Mouse (Mus musculus): ENCODE measurements around the gene Scfd2. TPM values are rescaled to one million over a fixed set of nuclear protein-coding genes. Genes with fewer than 3 reads are reported as not detected.

Gene Scfd2
- polyA plus RNA-seq, 1 experiment from 2014 or later, result 20.6 TPM

GRCm38 (mm10) chr5:74250947-74251346, 280.6 kb downstream of the Scfd2 start:
- Histone ChIP-seq H3K9me3 (replicated peaks) (no peaks in the 10 kb centered on the region), H3K36me3 (no peaks in the 10 kb centered on the region), H3K27ac (replicated peaks) (no peak overlapping the region), H3K4me1 (peaks cover 8% of the 10 kb centered on the region; the same call in 1 of the 2 replicates), H3K27me3 (replicated peaks) (no peaks in the 10 kb centered on the region), H3K9ac (replicated peaks) (no peak overlapping the region), H3K4me3 (replicated peaks) (no peak overlapping the region), H3K4me2 (no peak overlapping the region)
- ATAC-seq (ENCODE audit: low FRiP score), result no peak
- WGBS, result 89% methylated on average over 2 of the region's 2 CpGs

- no peaks in the 10 kb centered on the region for H3K36me3 ChIP-seq
- no peaks in the 10 kb centered on the region for H3K9me3 ChIP-seq (replicated peaks)
- ATAC-seq (ENCODE audit: low FRiP score), result no peak
- H3K4me3 ChIP-seq (replicated peaks), result no peak overlapping the region
- H3K4me1 ChIP-seq, result peaks cover 7% of the 10 kb centered on the region; the same call in 1 of the 2 replicates
- no peak overlapping the region for H3K9ac ChIP-seq (replicated peaks)
- 64% methylated on average over 7 of the region's 7 CpGs for WGBS
- no peak overlapping the region for H3K27ac ChIP-seq (replicated peaks)
- H3K4me2 ChIP-seq, result no peak overlapping the region
- H3K27me3 ChIP-seq (replicated peaks), result no peaks in the 10 kb centered on the region
These were observed 281.3 kb downstream of the Scfd2 start for GRCm38 (mm10) chr5:74250308-74250707.

GRCm38 (mm10) chr5:74249794-74250193, 281.8 kb downstream of the Scfd2 start:
- H3K4me3 ChIP-seq (replicated peaks), result no peak overlapping the region
- no peak overlapping the region for H3K9ac ChIP-seq (replicated peaks)
- no peak overlapping the region for H3K27ac ChIP-seq (replicated peaks)
- H3K36me3 ChIP-seq, result no peaks in the 10 kb centered on the region
- H3K9me3 ChIP-seq (replicated peaks), result no peaks in the 10 kb centered on the region
- no peak for ATAC-seq (ENCODE audit: low FRiP score)
- H3K4me1 ChIP-seq, result peaks cover 4% of the 10 kb centered on the region; the same call in 1 of the 2 replicates
- no peak overlapping the region for H3K4me2 ChIP-seq
- 63% methylated on average over 3 of the region's 3 CpGs for WGBS
- no peaks in the 10 kb centered on the region for H3K27me3 ChIP-seq (replicated peaks)

GRCm38 (mm10) chr5:74246971-74247370, 284.6 kb downstream of the Scfd2 start:
- Histone ChIP-seq H3K36me3 (no peaks in the 10 kb centered on the region), H3K27me3 (replicated peaks) (no peaks in the 10 kb centered on the region), H3K9me3 (replicated peaks) (no peaks in the 10 kb centered on the region), H3K9ac (replicated peaks) (no peak overlapping the region), H3K4me2 (no peak overlapping the region), H3K4me1 (peaks cover 4% of the 10 kb centered on the region; the same call in 1 of the 2 replicates), H3K27ac (replicated peaks) (no peak overlapping the region), H3K4me3 (replicated peaks) (no peak overlapping the region)
- ATAC-seq (ENCODE audit: low FRiP score), result 0 out of 2 replicates have a peak, but pooled peaks have one; percentile 24
- WGBS, result 74% methylated on average over 3 of the region's 3 CpGs

- H3K4me3 ChIP-seq (replicated peaks), result no peak overlapping the region
- H3K9me3 ChIP-seq (replicated peaks), result no peaks in the 10 kb centered on the region
- no peaks in the 10 kb centered on the region for H3K27me3 ChIP-seq (replicated peaks)
- 24% methylated on average over 4 of the region's 4 CpGs for WGBS
- peaks cover 4% of the 10 kb centered on the region; the same call in 1 of the 2 replicates for H3K4me1 ChIP-seq
- H3K36me3 ChIP-seq, result no peaks in the 10 kb centered on the region
- H3K9ac ChIP-seq (replicated peaks), result no peak overlapping the region
- no peak overlapping the region for H3K27ac ChIP-seq (replicated peaks)
- peak; percentile 45; the same call in 1 of the 2 replicates for ATAC-seq (ENCODE audit: low FRiP score)
- H3K4me2 ChIP-seq, result no peak overlapping the region
These were observed 285.1 kb downstream of the Scfd2 start for GRCm38 (mm10) chr5:74246453-74246852.

- Histone ChIP-seq H3K4me1 (peaks cover 4% of the 10 kb centered on the region; the same call in 1 of the 2 replicates), H3K9me3 (replicated peaks) (no peaks in the 10 kb centered on the region), H3K4me2 (no peak overlapping the region), H3K9ac (replicated peaks) (no peak overlapping the region), H3K36me3 (no peaks in the 10 kb centered on the region), H3K4me3 (replicated peaks) (no peak overlapping the region), H3K27ac (replicated peaks) (no peak overlapping the region), H3K27me3 (replicated peaks) (no peaks in the 10 kb centered on the region)
- WGBS, result 73% methylated on average over 8 of the region's 8 CpGs
- no peak for ATAC-seq (ENCODE audit: low FRiP score)
These were observed 285.9 kb downstream of the Scfd2 start for GRCm38 (mm10) chr5:74245641-74246145.

- no peak for ATAC-seq (ENCODE audit: low FRiP score)
- Histone ChIP-seq H3K9ac (replicated peaks) (no peak overlapping the region), H3K36me3 (no peaks in the 10 kb centered on the region), H3K27me3 (replicated peaks) (no peaks in the 10 kb centered on the region), H3K4me2 (no peak overlapping the region), H3K4me3 (replicated peaks) (no peak overlapping the region), H3K9me3 (replicated peaks) (no peaks in the 10 kb centered on the region), H3K4me1 (peaks cover 4% of the 10 kb centered on the region; the same call in 1 of the 2 replicates), H3K27ac (replicated peaks) (no peak overlapping the region)
- 87% methylated on average over 14 of the region's 14 CpGs for WGBS
These were observed 287.0 kb downstream of the Scfd2 start for GRCm38 (mm10) chr5:74244406-74245019.

GRCm38 (mm10) chr5:74242654-74243053, 288.9 kb downstream of the Scfd2 start:
- no peak overlapping the region for H3K9ac ChIP-seq (replicated peaks)
- no peak overlapping the region for H3K4me2 ChIP-seq
- H3K9me3 ChIP-seq (replicated peaks), result no peaks in the 10 kb centered on the region
- no peak overlapping the region for H3K27ac ChIP-seq (replicated peaks)
- H3K27me3 ChIP-seq (replicated peaks), result no peaks in the 10 kb centered on the region
- H3K4me1 ChIP-seq, result peaks cover 4% of the 10 kb centered on the region; the same call in 1 of the 2 replicates
- ATAC-seq (ENCODE audit: low FRiP score), result no peak
- 36% methylated on average over 3 of the region's 3 CpGs for WGBS
- H3K4me3 ChIP-seq (replicated peaks), result no peak overlapping the region
- no peaks in the 10 kb centered on the region for H3K36me3 ChIP-seq

- Histone ChIP-seq H3K9ac (replicated peaks) (no peak overlapping the region), H3K27me3 (replicated peaks) (no peaks in the 10 kb centered on the region), H3K9me3 (replicated peaks) (no peaks in the 10 kb centered on the region), H3K4me1 (no peaks in the 10 kb centered on the region), H3K27ac (replicated peaks) (no peak overlapping the region), H3K4me3 (replicated peaks) (no peak overlapping the region), H3K4me2 (no peak overlapping the region), H3K36me3 (no peaks in the 10 kb centered on the region)
- no peak for ATAC-seq (ENCODE audit: low FRiP score)
- 60% methylated on average over 13 of the region's 13 CpGs for WGBS
These were observed 290.5 kb downstream of the Scfd2 start for GRCm38 (mm10) chr5:74240926-74241680.

GRCm38 (mm10) chr5:74240298-74240697, 291.3 kb downstream of the Scfd2 start:
- no peak overlapping the region for H3K9ac ChIP-seq (replicated peaks)
- ATAC-seq (ENCODE audit: low FRiP score), result no peak
- WGBS, result 83% methylated on average over 8 of the region's 8 CpGs
- no peak overlapping the region for H3K4me3 ChIP-seq (replicated peaks)
- no peaks in the 10 kb centered on the region for H3K36me3 ChIP-seq
- H3K27ac ChIP-seq (replicated peaks), result no peak overlapping the region
- no peaks in the 10 kb centered on the region for H3K27me3 ChIP-seq (replicated peaks)
- H3K4me1 ChIP-seq, result no peaks in the 10 kb centered on the region
- H3K4me2 ChIP-seq, result no peak overlapping the region
- H3K9me3 ChIP-seq (replicated peaks), result no peaks in the 10 kb centered on the region

- no peak for ATAC-seq (ENCODE audit: low FRiP score)
- no peaks in the 10 kb centered on the region for H3K9me3 ChIP-seq (replicated peaks)
- no peaks in the 10 kb centered on the region for H3K36me3 ChIP-seq
- H3K4me1 ChIP-seq, result no peaks in the 10 kb centered on the region
- H3K27me3 ChIP-seq (replicated peaks), result no peaks in the 10 kb centered on the region
- no peak overlapping the region for H3K4me2 ChIP-seq
- WGBS, result 77% methylated on average over 1 of the region's 1 CpGs
- no peak overlapping the region for H3K9ac ChIP-seq (replicated peaks)
- no peak overlapping the region for H3K4me3 ChIP-seq (replicated peaks)
- no peak overlapping the region for H3K27ac ChIP-seq (replicated peaks)
These were observed 292.2 kb downstream of the Scfd2 start for GRCm38 (mm10) chr5:74239369-74239768.

GRCm38 (mm10) chr5:74233808-74234207, 297.8 kb downstream of the Scfd2 start:
- Histone ChIP-seq H3K4me1 (peaks cover 6% of the 10 kb centered on the region; the same call in 1 of the 2 replicates), H3K27ac (replicated peaks) (no peak overlapping the region), H3K9me3 (replicated peaks) (no peaks in the 10 kb centered on the region), H3K27me3 (replicated peaks) (no peaks in the 10 kb centered on the region), H3K4me2 (no peak overlapping the region), H3K9ac (replicated peaks) (no peak overlapping the region), H3K36me3 (no peaks in the 10 kb centered on the region), H3K4me3 (replicated peaks) (no peak overlapping the region)
- ATAC-seq (ENCODE audit: low FRiP score), result no peak
- WGBS, result 92% methylated on average over 7 of the region's 7 CpGs
